Mouse (Mus musculus) limb, embryonic 15.5 days (tissue): ENCODE measurements around the gene Icam4. TPM values are rescaled to one million over a fixed set of nuclear protein-coding genes. Genes with fewer than 3 reads are reported as not detected.
"Not testable (repeated sequence)": the region's sequence is repeated elsewhere in the genome, so short reads cannot be mapped to it uniquely, and the experiment has no call there.

ENCODE experiments used
- ATAC-seq: fragments of 200-750 bp; cut with Nextera tagmentation; 2 replicates; pipeline ENCODE4 v1.8.0; 2017; ENCODE audit warnings: low read depth, moderate TSS enrichment; ENCODE audit not compliant: insufficient number of reproducible peaks, low FRiP score, low TSS enrichment
- H3K27ac ChIP-seq: fragments of 300-500 bp; sonication (generic); 2 replicates; pipeline ENCODE4 v1.5.1; 2015; ENCODE audit warnings: moderate library complexity, mild to moderate bottlenecking, inconsistent platforms
- H3K27me3 ChIP-seq: fragments of 300-500 bp; sonication (generic); 2 replicates; pipeline ENCODE4 v1.6.1; 2015; ENCODE audit warnings: inconsistent platforms
- H3K36me3 ChIP-seq: fragments of 300-500 bp; sonication (generic); 2 replicates; pipeline ENCODE4 v1.6.1; 2015; ENCODE audit warnings: inconsistent platforms
- H3K4me1 ChIP-seq: fragments of 300-500 bp; sonication (generic); 2 replicates; pipeline ENCODE4 v1.6.1; 2015; ENCODE audit warnings: inconsistent platforms
- H3K4me2 ChIP-seq: fragments of 300-500 bp; sonication (generic); 2 replicates; pipeline ENCODE4 v1.6.1; 2015; ENCODE audit warnings: mild to moderate bottlenecking, inconsistent platforms
- H3K4me3 ChIP-seq: fragments of 300-500 bp; sonication (generic); 2 replicates; pipeline ENCODE4 v1.5.1; 2015; ENCODE audit warnings: mild to moderate bottlenecking, inconsistent platforms
- H3K9ac ChIP-seq: fragments of 300-500 bp; sonication (generic); 2 replicates; pipeline ENCODE4 v1.6.1; 2015; ENCODE audit warnings: inconsistent platforms
- H3K9me3 ChIP-seq: fragments of 300-500 bp; sonication (generic); 2 replicates; pipeline ENCODE4 v1.6.1; 2016; ENCODE audit warnings: inconsistent platforms
- WGBS: fragments of 180-500 bp; shearing (Covaris S2); methylation state at CpG from one replicate; pipeline ENCODE4 v1.1.7; 2015; 5-methylcytosine and 5-hydroxymethylcytosine counted together
- polyA plus RNA-seq: library from polyadenylated mRNA; unstranded; fragments of >200 nt; fragmentation: Nextera tagmentation; extraction: Ambion mirVana; gene quantifications from 2 replicates; pipeline ENCODE4 v1.2.1, GENCODE M21; 2015

Icam4 gene
- polyA plus RNA-seq, 1 experiment from 2014 or later, result 3.0 TPM

GRCm38 (mm10) chr9:20998337-20998736 lies 30.8 kb upstream of the Icam4 start:
- H3K9ac ChIP-seq, H3K27me3 ChIP-seq, H3K4me1 ChIP-seq, ATAC-seq, H3K36me3 ChIP-seq, H3K27ac ChIP-seq, H3K4me3 ChIP-seq, H3K4me2 ChIP-seq, H3K9me3 ChIP-seq: not testable (repeated sequence)
- 71% methylated on average over 1 of the region's 1 CpGs for WGBS

GRCm38 (mm10) chr9:21000811-21001210 lies 28.4 kb upstream of the Icam4 start:
- Histone ChIP-seq H3K4me2 (no peak overlapping the region), H3K9me3 (no peaks in the 10 kb centered on the region), H3K27me3 (no peaks in the 10 kb centered on the region), H3K4me1 (peaks cover 7% of the 10 kb centered on the region; the same call in 1 of the 2 replicates), H3K4me3 (no peak overlapping the region), H3K27ac (no peak overlapping the region), H3K9ac (no peak overlapping the region), H3K36me3 (peaks cover 5% of the 10 kb centered on the region)
- ATAC-seq, result no peak

- WGBS, result 75% methylated on average over 6 of the region's 6 CpGs
- Histone ChIP-seq H3K27me3 (no peaks in the 10 kb centered on the region), H3K9me3 (no peaks in the 10 kb centered on the region), H3K4me2 (no peak overlapping the region), H3K27ac (no peak overlapping the region), H3K4me1 (peaks cover 7% of the 10 kb centered on the region; the same call in 1 of the 2 replicates), H3K4me3 (no peak overlapping the region), H3K9ac (no peak overlapping the region), H3K36me3 (peaks cover 13% of the 10 kb centered on the region)
- no peak for ATAC-seq
Observed at GRCm38 (mm10) chr9:21001651-21002200, 27.4 kb upstream of the Icam4 start.

DNA sequence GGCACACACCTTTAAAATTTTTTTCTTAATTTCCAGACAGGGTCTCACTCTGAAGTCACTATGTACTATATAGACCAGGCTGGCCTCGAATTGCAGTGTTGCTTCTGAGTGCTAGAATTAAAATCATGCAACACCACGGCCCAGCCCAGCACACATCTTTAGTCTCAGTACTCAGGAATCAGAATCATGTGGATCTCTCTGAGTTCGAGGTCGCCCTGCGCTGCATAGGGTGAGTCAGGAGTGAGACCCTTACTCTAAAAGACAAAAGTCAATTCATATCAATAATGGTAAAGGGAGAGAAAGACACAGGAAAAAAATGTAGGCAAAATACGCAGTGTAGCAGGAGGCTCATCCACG lies 26.9 kb upstream of the Icam4 start:
- no peaks in the 10 kb centered on the region for H3K9me3 ChIP-seq
- H3K27ac ChIP-seq, result peak overlapping the region; percentile 60; the same call in 1 of the 2 replicates
- no peak; the same call in 1 of the 2 replicates for ATAC-seq
- peak overlapping the region; percentile 84 for H3K4me2 ChIP-seq
- H3K27me3 ChIP-seq, result no peaks in the 10 kb centered on the region
- H3K9ac ChIP-seq, result peak overlapping the region; percentile 67
- peaks cover 7% of the 10 kb centered on the region; the same call in 1 of the 2 replicates for H3K4me1 ChIP-seq
- H3K36me3 ChIP-seq, result peaks cover 18% of the 10 kb centered on the region
- peak overlapping the region; percentile 63 for H3K4me3 ChIP-seq
- 12% methylated on average over 7 of the region's 7 CpGs for WGBS

GRCm38 (mm10) chr9:21002627-21003551 lies 26.3 kb upstream of the Icam4 start, which contains the start of gene Mrpl4:
TSS of gene Mrpl4 (plus strand) at chr9:21002738.
- Histone ChIP-seq H3K4me2 (peak within 1 kb of the TSS; percentile 84), H3K27me3 (no peaks in the 10 kb centered on the region), H3K27ac (peak within 1 kb of the TSS; percentile 60), H3K36me3 (peaks cover 25% of the 10 kb centered on the region), H3K4me3 (peak within 1 kb of the TSS; percentile 63), H3K9ac (peak within 1 kb of the TSS; percentile 67), H3K9me3 (no peaks in the 10 kb centered on the region), H3K4me1 (peaks cover 7% of the 10 kb centered on the region; the same call in 1 of the 2 replicates)
- under 1% methylated on average over 72 of the region's 72 CpGs for WGBS
- ATAC-seq, result peak; percentile 71

DNA sequence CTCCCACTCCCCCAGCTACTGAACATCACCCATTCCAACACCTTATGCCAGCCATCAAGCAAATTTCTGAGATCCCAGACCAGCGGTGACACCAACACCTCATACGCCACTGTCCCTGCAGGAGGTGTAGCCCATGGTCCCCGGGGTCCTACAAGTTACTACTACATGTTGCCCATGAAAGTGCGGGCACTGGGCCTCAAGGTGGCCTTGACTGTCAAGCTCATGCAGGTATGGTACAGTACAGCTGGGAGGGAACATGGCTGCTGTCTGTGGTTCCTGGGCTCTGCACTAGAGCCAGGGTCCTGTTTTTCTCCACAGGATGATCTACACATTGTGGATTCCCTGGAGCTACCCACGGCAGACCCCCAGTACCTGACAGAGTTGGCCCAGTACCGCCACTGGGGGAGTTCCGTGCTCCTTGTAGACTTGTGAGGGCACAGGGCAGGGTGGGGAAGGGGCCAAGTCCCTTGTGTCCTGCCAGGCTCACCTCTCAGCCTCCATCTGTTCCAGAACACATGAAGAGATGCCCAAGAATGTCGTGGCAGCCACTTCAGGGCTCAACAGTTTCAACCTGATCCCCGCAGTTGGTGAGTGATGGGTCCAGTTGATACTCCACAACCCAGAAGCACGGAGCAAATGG lies 21.7 kb upstream of the Icam4 start:
- no peaks in the 10 kb centered on the region for H3K27me3 ChIP-seq
- 94% methylated on average over 10 of the region's 10 CpGs for WGBS
- H3K4me3 ChIP-seq, result no peak overlapping the region
- no peaks in the 10 kb centered on the region for H3K9me3 ChIP-seq
- H3K4me1 ChIP-seq, result peaks cover 13% of the 10 kb centered on the region; the same call in 1 of the 2 replicates
- peaks cover 39% of the 10 kb centered on the region for H3K36me3 ChIP-seq
- H3K9ac ChIP-seq, result no peak overlapping the region
- no peak for ATAC-seq
- no peak overlapping the region for H3K27ac ChIP-seq
- no peak overlapping the region for H3K4me2 ChIP-seq

- WGBS, result 82% methylated on average over 7 of the region's 7 CpGs
- no peak overlapping the region for H3K4me2 ChIP-seq
- no peak for ATAC-seq
- no peak overlapping the region for H3K4me3 ChIP-seq
- no peaks in the 10 kb centered on the region for H3K9me3 ChIP-seq
- H3K4me1 ChIP-seq, result peaks cover 13% of the 10 kb centered on the region; the same call in 1 of the 2 replicates
- peaks cover 39% of the 10 kb centered on the region for H3K36me3 ChIP-seq
- no peaks in the 10 kb centered on the region for H3K27me3 ChIP-seq
- no peak overlapping the region for H3K9ac ChIP-seq
- no peak overlapping the region for H3K27ac ChIP-seq
Observed at GRCm38 (mm10) chr9:21008007-21008406, 21.2 kb upstream of the Icam4 start.

DNA sequence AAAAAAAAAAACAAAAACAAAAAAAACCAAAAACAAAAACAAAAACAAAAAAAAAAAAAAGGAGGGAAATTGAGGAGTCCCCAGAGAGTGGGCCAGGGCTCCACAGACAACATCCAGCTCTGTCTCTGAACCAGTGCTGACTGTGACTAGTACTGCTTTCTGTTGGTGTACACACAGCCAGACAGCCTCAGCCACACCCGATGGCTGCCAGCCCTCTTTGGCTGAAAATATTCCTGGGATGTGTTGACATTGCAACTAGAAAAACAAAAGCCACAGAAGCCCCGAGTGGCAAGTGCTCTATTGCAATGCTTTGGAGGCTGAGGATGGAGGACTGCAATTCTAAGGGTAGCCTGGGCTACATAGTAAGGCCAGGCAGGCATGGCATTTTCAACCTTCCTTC lies 18.8 kb upstream of the Icam4 start:
- Histone ChIP-seq H3K9ac (no peak overlapping the region), H3K4me1 (peaks cover 14% of the 10 kb centered on the region), H3K4me2 (no peak overlapping the region), H3K27me3 (peaks cover 9% of the 10 kb centered on the region), H3K9me3 (no peaks in the 10 kb centered on the region), H3K27ac (no peak overlapping the region), H3K36me3 (peaks cover 38% of the 10 kb centered on the region), H3K4me3 (no peak overlapping the region)
- 68% methylated on average over 2 of the region's 2 CpGs for WGBS
- no peak for ATAC-seq

- peaks cover 21% of the 10 kb centered on the region for H3K4me1 ChIP-seq
- not testable (repeated sequence) for ATAC-seq, H3K4me3 ChIP-seq, H3K9me3 ChIP-seq, H3K4me2 ChIP-seq, H3K27ac ChIP-seq, H3K9ac ChIP-seq
- H3K27me3 ChIP-seq, result peaks cover 16% of the 10 kb centered on the region
- WGBS, result 65% methylated on average over 9 of the region's 9 CpGs
- H3K36me3 ChIP-seq, result peaks cover 31% of the 10 kb centered on the region
Observed at GRCm38 (mm10) chr9:21010939-21011541, 18.1 kb upstream of the Icam4 start.

DNA sequence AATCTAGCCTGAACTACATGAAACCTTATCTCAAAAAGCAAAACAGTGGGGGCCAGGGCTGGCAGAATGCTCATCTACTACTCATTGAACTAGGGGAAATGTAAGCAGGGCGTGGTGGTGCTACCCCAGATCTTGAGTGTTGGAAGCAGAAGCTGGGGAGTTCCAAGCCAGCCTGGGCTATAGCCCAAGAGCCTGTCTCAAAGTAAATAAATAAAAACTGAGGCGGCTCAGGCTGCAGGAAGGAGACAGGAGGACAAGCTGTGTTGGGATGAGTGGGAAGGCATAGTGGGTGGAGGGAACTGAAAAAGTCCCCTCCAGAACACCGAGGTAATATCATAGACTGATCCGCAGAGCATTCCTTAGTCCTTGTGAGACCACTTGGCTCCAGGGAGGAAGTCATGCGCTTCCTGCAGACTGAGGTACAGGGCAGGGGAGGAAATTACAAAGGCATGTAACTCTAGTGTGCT lies 17.3 kb upstream of the Icam4 start:
- Histone ChIP-seq H3K36me3 (peaks cover 24% of the 10 kb centered on the region), H3K27ac (peak overlapping the region; percentile 47; the same call in 1 of the 2 replicates), H3K9me3 (no peaks in the 10 kb centered on the region), H3K27me3 (peaks cover 23% of the 10 kb centered on the region), H3K4me2 (no peak overlapping the region), H3K4me3 (no peak overlapping the region), H3K4me1 (peaks cover 21% of the 10 kb centered on the region), H3K9ac (no peak overlapping the region)
- WGBS, result 46% methylated on average over 5 of the region's 5 CpGs
- ATAC-seq, result no peak

DNA sequence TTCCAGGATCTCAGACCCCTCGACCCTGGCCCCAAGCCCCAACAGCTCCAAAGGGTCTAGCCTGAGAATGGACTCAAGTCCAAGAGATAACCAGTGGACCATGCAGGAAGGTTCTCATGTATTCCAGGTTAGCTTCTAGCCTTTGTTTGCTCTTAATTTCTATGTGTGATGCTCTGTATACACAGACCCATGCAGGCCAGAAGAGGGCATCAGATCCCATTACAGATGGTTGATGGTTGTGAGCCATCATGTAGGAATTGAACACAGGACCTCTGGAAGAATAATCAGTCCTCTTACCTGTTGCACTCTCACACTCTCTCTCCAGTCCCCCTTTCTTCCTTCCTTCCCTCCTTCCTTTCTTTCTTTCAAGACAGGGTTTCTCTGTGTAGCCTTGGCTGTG lies 16.8 kb upstream of the Icam4 start:
- 52% methylated on average over 1 of the region's 1 CpGs for WGBS
- no peak overlapping the region for H3K9ac ChIP-seq
- H3K36me3 ChIP-seq, result peaks cover 19% of the 10 kb centered on the region
- peak overlapping the region; percentile 47; the same call in 1 of the 2 replicates for H3K27ac ChIP-seq
- peaks cover 28% of the 10 kb centered on the region for H3K27me3 ChIP-seq
- no peak for ATAC-seq
- no peaks in the 10 kb centered on the region for H3K9me3 ChIP-seq
- H3K4me1 ChIP-seq, result peaks cover 25% of the 10 kb centered on the region
- no peak overlapping the region for H3K4me2 ChIP-seq
- no peak overlapping the region for H3K4me3 ChIP-seq
